Mouse (Mus musculus) lung, adult 18-20 months (tissue): Measurements from ENCODE around the gene Spdye4a.
A peak's percentile ranks its signal among the peaks of the same experiment; 100 is the strongest.

ENCODE experiments used
- DNase-seq, 2 experiments: peaks; one replicate each; pipeline ENCODE4 v3.0.0; 2022; ENCODE audit warnings: mixed read lengths in 2 of 2

Spdye4a gene

GRCm38 (mm10) chr5:143226790-143227189 is at the start of gene Spdye4a:
Gene Spdye4a (minus strand): TSS chr5:143226890.
- no peak for DNase-seq

GRCm38 (mm10) chr5:143275761-143276160 is 49.1 kb upstream of the Spdye4a start:
- DNase-seq = no peak

GRCm38 (mm10) chr5:143272540-143273330 is 46.0 kb upstream of the Spdye4a start:
- no peak for DNase-seq

GRCm38 (mm10) chr5:143272108-143272507 is 45.4 kb upstream of the Spdye4a start:
- DNase-seq = no peak

- DNase-seq = no peak
Measured at GRCm38 (mm10) chr5:143271642-143272041, 45.0 kb upstream of the Spdye4a start.

GRCm38 (mm10) chr5:143270151-143270519 is 43.4 kb upstream of the Spdye4a start:
- DNase-seq = no peak

- peak; percentile 56 to 69 for DNase-seq
Measured at GRCm38 (mm10) chr5:143269363-143270150, 42.9 kb upstream of the Spdye4a start, which contains the start of gene Zfp316. Gene Zfp316 (minus strand): TSS chr5:143270022.

- no peak for DNase-seq
Measured at GRCm38 (mm10) chr5:143268985-143269362, 42.3 kb upstream of the Spdye4a start.

GRCm38 (mm10) chr5:143266794-143267193 is 40.1 kb upstream of the Spdye4a start:
- DNase-seq = no peak

- DNase-seq = no peak
Measured at GRCm38 (mm10) chr5:143265409-143265808, 38.7 kb upstream of the Spdye4a start.

- no peak for DNase-seq
Measured at GRCm38 (mm10) chr5:143264689-143265088, 38.0 kb upstream of the Spdye4a start.

- DNase-seq = no peak
Measured at GRCm38 (mm10) chr5:143261636-143262035, 34.9 kb upstream of the Spdye4a start.

- DNase-seq = no peak
Measured at GRCm38 (mm10) chr5:143255802-143256201, 29.1 kb upstream of the Spdye4a start.

- no peak for DNase-seq
Measured at GRCm38 (mm10) chr5:143255131-143255519, 28.4 kb upstream of the Spdye4a start.

- DNase-seq = no peak
Measured at GRCm38 (mm10) chr5:143254487-143255130, 27.9 kb upstream of the Spdye4a start.

- DNase-seq = no peak
Measured at GRCm38 (mm10) chr5:143253881-143254486, 27.3 kb upstream of the Spdye4a start.

- no peak for DNase-seq
Measured at GRCm38 (mm10) chr5:143253186-143253880, 26.6 kb upstream of the Spdye4a start.

GRCm38 (mm10) chr5:143252791-143253185 is 26.1 kb upstream of the Spdye4a start:
- DNase-seq = no peak

- no peak for DNase-seq
Measured at GRCm38 (mm10) chr5:143252039-143252438, 25.3 kb upstream of the Spdye4a start.

GRCm38 (mm10) chr5:143244926-143245325 is 18.2 kb upstream of the Spdye4a start:
- DNase-seq = no peak

GRCm38 (mm10) chr5:143236036-143236435 is 9.3 kb upstream of the Spdye4a start:
- DNase-seq = no peak

- peak; percentile 96 for DNase-seq
Measured at GRCm38 (mm10) chr5:143235028-143235693, 8.5 kb upstream of the Spdye4a start, which contains the start of gene Zfp12. Gene Zfp12 (plus strand): TSS chr5:143235163.
